Mouse (Mus musculus): ENCODE data around the gene Gabrd. TPM values are rescaled to one million over a fixed set of nuclear protein-coding genes. Genes with fewer than 3 reads are reported as not detected.

The Gabrd gene
- polyA plus RNA-seq, 1 experiment from 2014 or later, result not detected

DNA sequence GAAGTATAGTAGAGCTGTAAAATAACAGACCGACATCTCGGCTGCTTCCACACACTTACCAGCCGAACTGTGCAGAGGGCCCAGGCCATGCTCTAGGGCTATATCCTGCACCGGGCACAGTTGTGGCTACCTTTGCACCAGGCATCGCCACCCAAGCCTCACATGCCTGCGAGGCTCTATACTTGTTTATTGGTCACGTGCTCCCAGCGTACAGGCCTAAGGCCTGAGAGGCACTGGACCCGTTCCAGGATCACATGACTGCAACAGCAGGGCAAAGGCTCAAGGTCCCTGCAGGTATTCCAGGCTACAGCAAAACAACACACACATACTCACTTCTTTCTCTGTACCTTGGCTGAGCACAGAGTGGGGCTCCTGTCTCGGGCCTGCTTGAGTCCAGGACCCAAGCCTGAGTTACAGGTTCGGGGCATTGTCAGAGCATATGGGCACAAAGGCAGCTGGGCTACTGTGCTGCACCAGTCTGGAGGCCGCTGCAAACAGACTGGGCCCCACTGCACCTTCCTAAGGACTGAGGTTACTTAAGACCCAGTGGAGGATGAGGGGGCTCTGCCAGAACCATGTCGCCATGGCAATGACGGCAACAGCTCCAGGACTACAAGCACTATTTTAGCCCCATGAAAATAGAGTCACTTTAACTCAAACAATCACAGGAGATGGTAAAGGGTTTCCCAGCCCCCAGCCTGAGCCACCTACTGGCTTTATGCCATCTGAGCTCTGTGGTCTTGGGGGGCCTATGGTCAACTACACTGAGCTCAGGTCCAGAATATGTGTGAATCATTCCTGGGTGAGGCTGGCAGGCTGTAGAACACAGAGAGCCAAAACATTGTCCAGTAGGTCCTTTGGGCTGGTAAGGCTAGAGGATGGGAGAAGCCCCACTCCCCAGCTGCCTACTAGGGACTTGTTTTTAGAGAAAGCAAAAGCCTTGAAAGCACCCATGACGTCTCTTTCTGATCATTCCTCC is 26.9 kb downstream of the Gabrd start:
- Histone ChIP-seq H3K9ac (ENCODE audit: low read length) (no peak overlapping the region), H3K4me2 (ENCODE audit: low read depth) (no peak overlapping the region), H3K4me3 (ENCODE audit: low read depth, low read length) (no peak overlapping the region), H3K27me3 (ENCODE audit: control insufficient read depth, insufficient read depth, low read length) (no peaks in the 10 kb centered on the region), H3K9me3 (ENCODE audit: control insufficient read depth, low read length) (no peaks in the 10 kb centered on the region), H3K27ac (ENCODE audit: low read depth, low read length) (no peak overlapping the region), H3K36me3 (ENCODE audit: control insufficient read depth, insufficient read depth, low read length) (no peaks in the 10 kb centered on the region), H3K4me1 (ENCODE audit: control insufficient read depth, insufficient read depth, low read length) (no peaks in the 10 kb centered on the region)
- DNase-seq (ENCODE audit: low spot score) (no peak), ATAC-seq (ENCODE audit: insufficient read depth, low FRiP score, low TSS enrichment) (no peak)
- WGBS, result 85% methylated on average over 15 of the region's 15 CpGs

DNA sequence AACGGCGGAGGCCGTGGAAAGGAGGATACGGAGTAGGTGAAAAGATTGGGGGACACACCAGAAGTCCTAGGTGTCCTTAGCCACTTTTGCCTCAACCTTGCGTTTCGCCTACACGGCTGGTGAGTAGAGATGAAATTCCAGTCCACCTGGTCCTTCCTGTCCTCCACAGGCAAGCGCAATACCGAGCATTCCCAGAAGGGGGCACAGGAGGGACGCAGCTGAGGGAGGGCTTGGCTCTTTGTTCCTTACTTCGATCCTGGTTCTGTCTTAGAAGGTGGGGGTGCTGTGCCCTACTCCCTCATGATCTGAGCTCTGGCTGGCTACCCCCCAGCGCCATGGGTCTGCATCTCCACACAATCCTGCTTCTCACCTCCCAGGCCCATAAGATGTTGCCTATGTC is 29.2 kb downstream of the Gabrd start:
- peak; percentile 78 for DNase-seq (ENCODE audit: low spot score)
- H3K4me3 ChIP-seq (ENCODE audit: low read depth, low read length), result no peak overlapping the region
- no peak overlapping the region for H3K4me2 ChIP-seq (ENCODE audit: low read depth)
- 0 out of 2 replicates have a peak, but pooled peaks have one; percentile 23 for ATAC-seq (ENCODE audit: insufficient read depth, low FRiP score, low TSS enrichment)
- 29% methylated on average over 12 of the region's 12 CpGs for WGBS
- no peaks in the 10 kb centered on the region for H3K27me3 ChIP-seq (ENCODE audit: control insufficient read depth, insufficient read depth, low read length)
- H3K9me3 ChIP-seq (ENCODE audit: control insufficient read depth, low read length), result no peaks in the 10 kb centered on the region
- H3K27ac ChIP-seq (ENCODE audit: low read depth, low read length), result no peak overlapping the region
- no peaks in the 10 kb centered on the region for H3K4me1 ChIP-seq (ENCODE audit: control insufficient read depth, insufficient read depth, low read length)
- H3K9ac ChIP-seq (ENCODE audit: low read length), result no peak overlapping the region
- H3K36me3 ChIP-seq (ENCODE audit: control insufficient read depth, insufficient read depth, low read length), result no peaks in the 10 kb centered on the region

DNA sequence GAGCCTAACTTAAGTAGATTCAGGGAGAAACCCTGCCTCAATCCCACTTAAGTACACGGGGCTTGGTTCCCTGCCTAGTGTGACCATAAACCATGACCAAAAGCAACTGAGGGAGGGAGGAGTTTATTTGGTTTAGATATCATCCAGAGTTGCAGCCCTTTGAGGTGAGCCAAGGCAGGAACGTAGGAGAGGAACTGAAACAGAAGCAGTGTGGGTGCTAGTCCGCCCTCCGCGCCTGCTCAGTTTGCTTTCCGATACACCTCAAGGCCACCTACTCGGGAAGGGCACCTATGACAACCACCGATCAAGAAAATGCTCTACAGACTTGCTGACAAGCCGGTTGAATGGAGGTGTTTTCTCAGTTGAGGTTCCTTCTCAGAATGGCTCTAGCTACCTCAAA is 30.2 kb downstream of the Gabrd start:
- Histone ChIP-seq H3K27me3 (ENCODE audit: control insufficient read depth, insufficient read depth, low read length) (peaks cover 3% of the 10 kb centered on the region; the same call in 1 of the 2 replicates), H3K4me2 (ENCODE audit: low read depth) (no peak overlapping the region), H3K36me3 (ENCODE audit: control insufficient read depth, insufficient read depth, low read length) (no peaks in the 10 kb centered on the region), H3K4me3 (ENCODE audit: low read depth, low read length) (no peak overlapping the region), H3K27ac (ENCODE audit: low read depth, low read length) (no peak overlapping the region), H3K9ac (ENCODE audit: low read length) (no peak overlapping the region), H3K4me1 (ENCODE audit: control insufficient read depth, insufficient read depth, low read length) (no peaks in the 10 kb centered on the region), H3K9me3 (ENCODE audit: control insufficient read depth, low read length) (no peaks in the 10 kb centered on the region)
- WGBS, result 88% methylated on average over 9 of the region's 9 CpGs
- ATAC-seq (ENCODE audit: insufficient read depth, low FRiP score, low TSS enrichment) (no peak), DNase-seq (ENCODE audit: low spot score) (no peak)

DNA sequence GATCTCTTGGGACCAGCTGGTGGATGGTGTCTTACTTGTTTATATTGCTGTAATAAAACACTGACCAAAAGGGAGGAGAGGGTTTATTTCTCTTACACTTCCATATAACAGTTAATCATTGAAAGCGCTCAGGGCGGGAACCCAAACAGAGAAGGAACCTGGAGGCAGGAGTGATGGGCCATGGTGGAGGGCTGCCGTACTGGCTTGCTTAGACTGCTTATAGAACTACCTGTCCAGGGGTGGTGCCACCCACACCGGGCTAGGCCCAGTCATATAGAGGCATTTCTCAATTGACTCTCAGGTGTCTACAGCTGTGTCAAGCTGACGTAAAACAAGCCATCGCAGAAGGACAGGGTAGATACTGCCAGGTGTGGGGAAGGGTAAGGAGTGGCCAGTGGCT is 31.1 kb downstream of the Gabrd start:
- H3K4me3 ChIP-seq (ENCODE audit: low read depth, low read length), result no peak overlapping the region

DNA sequence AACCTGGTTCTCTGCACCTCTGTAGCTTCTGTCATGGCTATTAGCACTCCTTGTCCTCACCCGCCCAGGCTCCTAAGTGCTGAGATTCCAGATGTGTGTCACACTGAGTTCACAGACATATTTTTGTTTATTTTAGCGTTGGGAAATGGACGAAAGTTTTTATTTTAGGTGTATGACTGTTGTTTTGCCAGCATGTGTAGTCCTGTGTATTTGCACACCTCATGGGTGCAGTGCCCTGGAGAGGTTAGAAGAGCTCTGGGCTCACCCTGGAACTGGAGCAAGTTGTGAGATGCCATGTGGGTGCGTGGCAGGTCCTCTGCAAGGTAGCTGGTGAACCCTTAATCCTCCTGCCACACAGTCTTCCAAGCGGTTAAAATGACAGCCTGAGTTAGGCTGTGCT is 35.5 kb downstream of the Gabrd start:
- no peak overlapping the region for H3K9ac ChIP-seq (ENCODE audit: low read length)
- no peaks in the 10 kb centered on the region for H3K9me3 ChIP-seq (ENCODE audit: control insufficient read depth, low read length)
- no peak overlapping the region for H3K4me3 ChIP-seq (ENCODE audit: low read depth, low read length)
- H3K4me2 ChIP-seq (ENCODE audit: low read depth), result no peak overlapping the region
- no peaks in the 10 kb centered on the region for H3K36me3 ChIP-seq (ENCODE audit: control insufficient read depth, insufficient read depth, low read length)
- H3K27me3 ChIP-seq (ENCODE audit: control insufficient read depth, insufficient read depth, low read length), result peaks cover 43% of the 10 kb centered on the region
- no peak for DNase-seq (ENCODE audit: low spot score)
- H3K27ac ChIP-seq (ENCODE audit: low read depth, low read length), result no peak overlapping the region
- 45% methylated on average over 5 of the region's 5 CpGs for WGBS
- no peaks in the 10 kb centered on the region for H3K4me1 ChIP-seq (ENCODE audit: control insufficient read depth, insufficient read depth, low read length)
- ATAC-seq (ENCODE audit: insufficient read depth, low FRiP score, low TSS enrichment), result no peak

More for the DNA sequence above, 31.1 kb downstream of the Gabrd start:
- H3K4me2 ChIP-seq (ENCODE audit: low read depth), result no peak overlapping the region
- H3K36me3 ChIP-seq (ENCODE audit: control insufficient read depth, insufficient read depth, low read length), result no peaks in the 10 kb centered on the region
- no peaks in the 10 kb centered on the region for H3K9me3 ChIP-seq (ENCODE audit: control insufficient read depth, low read length)
- DNase-seq (ENCODE audit: low spot score), result no peak
- ATAC-seq (ENCODE audit: insufficient read depth, low FRiP score, low TSS enrichment), result no peak
- no peak overlapping the region for H3K27ac ChIP-seq (ENCODE audit: low read depth, low read length)
- WGBS, result 64% methylated on average over 6 of the region's 6 CpGs
- H3K27me3 ChIP-seq (ENCODE audit: control insufficient read depth, insufficient read depth, low read length), result peaks cover 13% of the 10 kb centered on the region
- no peaks in the 10 kb centered on the region for H3K4me1 ChIP-seq (ENCODE audit: control insufficient read depth, insufficient read depth, low read length)
- no peak overlapping the region for H3K9ac ChIP-seq (ENCODE audit: low read length)

DNA sequence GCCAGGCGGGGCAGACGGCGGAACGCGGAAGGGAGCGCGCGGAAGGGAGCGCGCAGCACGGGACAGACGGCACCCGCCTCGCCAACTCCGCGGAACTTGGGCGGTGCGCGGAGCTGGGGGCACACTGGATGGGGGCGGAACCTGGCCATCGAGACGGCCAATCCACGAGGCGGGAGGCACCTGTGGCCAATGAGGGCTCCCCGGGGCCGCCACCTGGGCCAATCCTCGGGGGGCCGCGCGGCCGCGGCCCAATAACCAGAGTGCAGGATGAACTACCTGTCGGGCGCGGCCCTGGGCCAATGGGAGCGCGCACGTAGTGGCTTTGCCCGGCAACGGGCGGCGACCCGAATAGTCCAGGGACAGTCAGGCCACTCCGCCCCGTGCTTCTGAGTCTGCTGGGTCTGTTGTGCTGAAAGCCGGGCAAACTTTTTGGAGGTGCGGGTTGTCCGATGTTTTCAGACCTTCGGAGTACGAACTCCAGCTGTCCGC is 36.6 kb downstream of the Gabrd start, which contains the start of gene Prkcz:
Gene Prkcz (minus strand): TSS at position 59 of the 489 bp plus-strand sequence.
- peak; percentile 75 for ATAC-seq (ENCODE audit: insufficient read depth, low FRiP score, low TSS enrichment)
- peak within 1 kb of the TSS; percentile 18; the same call in 1 of the 2 replicates for H3K9ac ChIP-seq (ENCODE audit: low read length)
- no peaks in the 10 kb centered on the region for H3K4me1 ChIP-seq (ENCODE audit: control insufficient read depth, insufficient read depth, low read length)
- H3K27me3 ChIP-seq (ENCODE audit: control insufficient read depth, insufficient read depth, low read length), result peaks cover 43% of the 10 kb centered on the region
- no peaks in the 10 kb centered on the region for H3K36me3 ChIP-seq (ENCODE audit: control insufficient read depth, insufficient read depth, low read length)
- no peak within 1 kb of the TSS for H3K27ac ChIP-seq (ENCODE audit: low read depth, low read length)
- H3K4me3 ChIP-seq (ENCODE audit: low read depth, low read length), result peak within 1 kb of the TSS; percentile 34
- DNase-seq (ENCODE audit: low spot score), result peak; percentile 73
- under 1% methylated on average over 50 of the region's 51 CpGs for WGBS
- H3K4me2 ChIP-seq (ENCODE audit: low read depth), result peak within 1 kb of the TSS; percentile 56
- no peaks in the 10 kb centered on the region for H3K9me3 ChIP-seq (ENCODE audit: control insufficient read depth, low read length)

DNA sequence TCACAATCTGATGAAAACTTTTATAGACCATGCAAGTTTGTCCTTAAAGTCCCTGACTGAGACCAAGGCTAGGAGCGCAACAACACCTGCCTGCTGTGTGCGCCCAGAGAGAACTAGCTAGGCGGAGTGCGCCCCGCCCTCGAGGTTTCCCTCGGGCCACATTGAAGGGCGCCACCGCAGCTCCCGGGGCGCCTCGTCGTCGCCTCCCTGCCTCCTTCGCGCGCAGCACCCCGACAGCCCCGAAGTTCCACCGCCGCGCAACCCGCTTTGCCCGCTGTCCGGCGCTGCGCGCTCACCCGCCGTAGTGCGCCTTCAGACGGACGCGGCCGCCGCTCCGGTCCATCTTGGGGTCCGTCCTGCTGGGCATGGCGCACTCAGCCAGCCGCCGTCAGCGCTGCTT is 37.1 kb downstream of the Gabrd start:
- Histone ChIP-seq H3K36me3 (ENCODE audit: control insufficient read depth, insufficient read depth, low read length) (no peaks in the 10 kb centered on the region), H3K27me3 (ENCODE audit: control insufficient read depth, insufficient read depth, low read length) (peaks cover 43% of the 10 kb centered on the region), H3K27ac (ENCODE audit: low read depth, low read length) (no peak overlapping the region), H3K4me3 (ENCODE audit: low read depth, low read length) (peak overlapping the region; percentile 34), H3K9me3 (ENCODE audit: control insufficient read depth, low read length) (no peaks in the 10 kb centered on the region), H3K4me1 (ENCODE audit: control insufficient read depth, insufficient read depth, low read length) (no peaks in the 10 kb centered on the region), H3K9ac (ENCODE audit: low read length) (no peak overlapping the region), H3K4me2 (ENCODE audit: low read depth) (peak overlapping the region; percentile 56)
- WGBS, result 1% methylated on average over 42 of the region's 42 CpGs
- no peak for ATAC-seq (ENCODE audit: insufficient read depth, low FRiP score, low TSS enrichment)
- DNase-seq (ENCODE audit: low spot score), result no peak

DNA sequence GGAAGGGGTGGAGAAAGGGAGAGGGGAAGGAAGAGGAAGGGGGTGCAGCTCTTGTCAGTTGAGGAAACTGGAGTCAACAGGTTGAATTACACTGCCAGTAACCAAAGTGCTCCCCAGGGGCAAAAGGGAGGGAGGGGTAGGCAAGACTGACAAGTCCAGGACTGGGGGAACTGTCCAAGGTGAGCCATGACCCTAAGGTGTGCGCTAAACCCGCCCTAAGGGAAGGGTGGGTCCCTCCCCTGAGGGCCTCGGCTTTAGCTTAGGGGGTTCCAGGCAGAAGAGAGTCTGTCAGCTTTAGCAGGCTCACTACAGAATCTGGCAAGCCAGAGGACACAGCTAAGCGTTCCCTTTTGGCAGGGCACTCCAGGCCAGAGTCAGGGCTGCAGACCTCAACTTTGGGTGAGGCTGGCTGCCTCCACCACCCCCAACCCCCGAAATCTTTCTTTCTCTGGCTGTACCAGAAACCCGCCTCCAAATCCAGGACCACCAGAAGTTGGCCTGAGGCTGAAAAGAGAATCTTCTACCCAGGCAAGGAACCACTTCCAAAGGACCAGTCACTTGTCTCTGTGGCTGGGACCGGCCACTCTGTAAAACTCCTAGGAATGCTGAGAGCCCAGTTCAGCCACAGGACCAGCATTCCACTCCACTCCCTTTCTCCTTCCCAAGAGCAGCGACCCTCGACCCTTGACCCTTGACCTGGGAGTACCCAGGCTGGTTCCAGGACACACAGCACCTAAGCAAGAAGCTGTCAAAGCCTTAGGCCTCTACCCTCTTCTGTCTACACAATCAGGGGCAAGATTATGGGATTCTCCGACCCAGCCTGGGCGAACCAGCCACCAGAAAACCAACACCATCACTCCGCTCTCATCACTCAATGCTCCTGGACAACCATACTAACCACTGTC is 38.1 kb downstream of the Gabrd start:
- H3K27me3 ChIP-seq (ENCODE audit: control insufficient read depth, insufficient read depth, low read length), result peaks cover 43% of the 10 kb centered on the region
- no peak overlapping the region for H3K9ac ChIP-seq (ENCODE audit: low read length)
- ATAC-seq (ENCODE audit: insufficient read depth, low FRiP score, low TSS enrichment) (no peak), DNase-seq (ENCODE audit: low spot score) (no peak)
- H3K4me1 ChIP-seq (ENCODE audit: control insufficient read depth, insufficient read depth, low read length), result no peaks in the 10 kb centered on the region
- H3K4me3 ChIP-seq (ENCODE audit: low read depth, low read length), result no peak overlapping the region
- H3K27ac ChIP-seq (ENCODE audit: low read depth, low read length), result no peak overlapping the region
- no peaks in the 10 kb centered on the region for H3K36me3 ChIP-seq (ENCODE audit: control insufficient read depth, insufficient read depth, low read length)
- no peaks in the 10 kb centered on the region for H3K9me3 ChIP-seq (ENCODE audit: control insufficient read depth, low read length)
- no peak overlapping the region for H3K4me2 ChIP-seq (ENCODE audit: low read depth)
- 55% methylated on average over 12 of the region's 12 CpGs for WGBS
